Comparison of ENCODE assay signal across 3 mouse cellular contexts in genomic region chr8:63163861-63164260, GRCm38 (mm10).
DNase-seq lines count a peak whose midpoint lies in the region.

No protein-coding gene starts in this region.

- peak; percentile 59 for DNase-seq in ES-CJ7 (ENCODE audit: low read depth, low spot score)
- peak; percentile 51 for DNase-seq in R1 (ENCODE audit: low read depth, low spot score)
- peak; percentile 13 for DNase-seq in ZHBTc4 (ENCODE audit: low read depth, low spot score)
